Mouse (Mus musculus) B cell, adult 62 days (primary cell): Measurements from ENCODE around the gene Gm49393. TPM values are rescaled to one million over a fixed set of nuclear protein-coding genes. Genes with fewer than 3 reads are reported as not detected.

Experiments
- total RNA-seq: library from RNA; stranded (reverse); gene quantifications from 4 replicates; pipeline ENCODE4 v1.2.4, GENCODE M21; 2023

The Gm49393 gene
- not detected in 4 replicates for total RNA-seq

DNA sequence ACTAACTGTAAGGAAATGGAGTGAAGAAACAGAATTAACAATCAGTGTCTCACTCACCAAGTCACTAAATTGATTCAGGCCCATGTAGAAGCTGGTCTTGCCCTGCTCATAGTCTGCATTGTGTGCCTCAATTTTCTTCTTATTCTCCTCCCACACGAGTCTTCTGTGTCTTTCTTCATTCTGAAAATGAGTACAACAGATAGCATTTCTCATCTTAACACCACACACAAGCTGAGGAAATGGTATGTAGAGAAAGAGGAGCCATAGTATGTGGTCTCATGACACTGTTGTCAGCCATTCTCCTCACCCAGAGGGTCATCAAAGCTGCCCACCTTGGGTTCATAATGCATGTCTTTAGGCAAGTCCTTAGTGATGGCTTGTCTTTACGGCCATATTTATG lies at the start of gene Gm49393:
TSS of gene Gm49393 (minus strand) at position 101 of the 400 bp plus-strand sequence.

DNA sequence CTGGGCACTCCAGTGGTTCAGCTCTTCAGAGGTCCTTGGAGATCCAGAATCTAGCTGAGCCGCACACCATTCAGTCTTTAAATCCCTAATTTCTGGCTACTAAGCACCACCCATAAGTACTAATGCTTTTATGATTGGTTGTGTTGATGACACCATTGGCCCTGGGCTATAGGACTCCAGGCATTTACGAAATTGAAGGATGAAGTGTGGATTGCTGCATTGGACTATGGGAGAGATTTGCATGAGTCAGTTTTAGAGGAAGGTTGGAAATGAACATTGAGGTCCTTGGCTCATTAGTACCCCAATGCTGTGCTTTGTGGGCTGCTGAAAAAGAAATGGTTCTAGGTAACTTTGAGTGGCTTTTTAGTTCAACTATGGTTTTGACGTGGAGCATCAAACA lies 6.5 kb upstream of the Gm49393 start, which contains the start of gene Tpbpa:
TSS of gene Tpbpa (minus strand) at position 101 of the 400 bp plus-strand sequence.

DNA sequence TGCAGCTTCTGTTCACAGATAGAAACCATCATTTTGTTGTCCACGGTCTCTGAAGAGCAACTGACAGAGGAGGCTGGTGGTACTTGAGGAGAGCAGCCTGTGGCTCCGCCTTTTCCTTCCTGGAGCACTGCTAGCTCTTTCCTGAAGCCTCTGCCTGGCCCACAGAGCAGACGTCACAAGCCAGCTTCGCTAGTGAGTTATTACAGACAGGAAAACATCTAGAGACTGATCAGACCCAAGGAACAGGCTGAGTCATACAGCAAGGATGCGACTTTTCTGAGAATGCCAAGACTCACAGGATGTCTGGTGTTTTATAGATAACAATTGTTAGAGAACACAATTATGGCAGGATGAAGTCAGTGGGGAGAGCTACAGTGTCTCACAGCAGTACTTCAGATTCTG lies 1.1 kb upstream of the Gm49393 start, which contains the start of the genes Gm49391 and Ctla2a:
TSS of gene Gm49391 (minus strand) at position 72 of the 402 bp plus-strand sequence.
TSS of gene Ctla2a (minus strand) at position 126 of the 402 bp plus-strand sequence.

DNA sequence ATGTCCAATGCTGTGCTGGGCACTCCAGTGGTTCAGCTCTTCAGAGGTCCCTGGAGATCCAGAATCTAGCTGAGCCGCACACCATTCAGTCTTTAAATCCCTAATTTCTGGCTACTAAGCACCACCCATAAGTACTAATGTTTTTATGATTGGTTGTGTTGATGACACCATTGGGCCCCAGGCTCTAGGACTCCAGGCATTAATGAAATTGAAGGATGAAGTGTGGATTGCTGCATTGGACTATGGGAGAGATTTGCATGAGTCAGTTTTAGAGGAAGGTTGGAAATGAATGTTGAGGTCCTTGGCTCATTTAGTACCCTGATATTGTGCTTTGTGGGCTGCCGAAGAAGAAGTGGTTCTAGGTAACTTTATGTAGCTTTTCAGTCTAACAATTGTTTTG lies 30.6 kb downstream of the Gm49393 start, which contains the start of gene Tpbpb:
TSS of gene Tpbpb (minus strand) at position 101 of the 400 bp plus-strand sequence.

DNA sequence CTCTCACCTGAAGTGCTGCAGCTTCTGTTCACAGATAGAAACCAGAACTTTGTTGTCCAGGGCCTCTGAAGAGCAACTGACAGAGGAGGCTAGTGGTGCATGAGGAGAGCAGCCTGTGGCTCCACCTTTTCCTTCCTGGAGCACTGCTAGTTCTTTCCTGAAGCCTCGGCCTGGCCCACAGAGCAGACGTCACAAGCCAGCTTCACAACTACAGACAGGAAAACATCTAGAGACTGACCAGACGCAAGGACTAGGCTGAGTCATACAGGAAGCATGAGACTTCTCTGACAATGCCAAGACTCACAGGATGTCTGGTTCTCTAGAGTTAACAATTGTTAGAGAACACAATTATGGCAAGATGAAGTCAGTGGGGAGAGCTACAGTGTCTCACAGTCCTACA lies 38.1 kb downstream of the Gm49393 start, which contains the start of gene Ctla2b:
TSS of gene Ctla2b (minus strand) at position 120 of the 400 bp plus-strand sequence.

DNA sequence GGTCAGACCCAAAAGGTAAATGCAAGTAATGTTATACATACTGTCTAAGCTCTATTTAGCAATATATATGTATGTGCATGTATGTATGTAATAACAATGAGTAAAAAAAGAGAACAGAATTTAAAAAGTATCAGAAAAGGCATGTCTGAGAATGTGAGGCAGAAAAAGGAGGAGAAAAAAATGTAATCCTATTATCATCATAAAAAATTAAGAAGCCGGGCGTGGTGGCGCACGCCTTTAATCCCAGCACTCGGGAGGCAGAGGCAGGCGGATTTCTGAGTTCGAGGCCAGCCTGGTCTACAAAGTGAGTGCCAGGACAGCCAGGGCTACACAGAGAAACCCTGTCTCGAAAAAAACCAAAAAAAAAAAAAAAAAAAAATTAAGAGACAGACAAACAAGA lies 38.6 kb downstream of the Gm49393 start, which contains the start of gene Gm49392:
TSS of gene Gm49392 (minus strand) at position 101 of the 400 bp plus-strand sequence.

DNA sequence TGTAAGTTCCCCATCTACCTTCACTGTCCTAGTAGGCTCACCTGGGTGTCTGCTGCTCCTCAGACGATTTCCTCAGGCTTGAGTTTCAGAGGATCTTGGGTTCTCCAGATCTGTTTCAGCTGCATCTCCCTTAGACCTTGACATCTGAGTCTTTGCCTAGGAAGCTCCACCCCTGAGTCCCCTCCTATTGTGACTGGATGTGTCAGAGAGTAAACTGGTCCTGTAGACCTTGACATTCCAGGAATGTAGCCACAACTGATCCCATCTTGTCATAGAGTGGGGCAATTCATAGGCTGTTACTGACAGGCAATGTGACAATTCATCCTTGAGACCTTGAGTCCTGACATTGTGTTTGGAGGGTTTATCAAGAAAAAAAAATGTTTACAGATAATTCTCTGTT lies 71.1 kb downstream of the Gm49393 start, which contains the start of gene 4930486L24Rik:
TSS of gene 4930486L24Rik (minus strand) at position 195 of the 400 bp plus-strand sequence.

Other genes starting within 250 kb of the Gm49393 start
- gene BC051665, start 149.2 kb downstream of the Gm49393 start, total RNA-seq, result not detected in 4 replicates
- gene Ctsll3, start 132.7 kb downstream of the Gm49393 start, total RNA-seq, result 0.45 TPM in 1 of 4 replicates, not detected in the others
- not detected in 4 replicates for gene 4930486L24Rik, start 71.1 kb downstream of the Gm49393 start, total RNA-seq
- gene Gm49392, start 38.7 kb downstream of the Gm49393 start, total RNA-seq, result not detected in 4 replicates
- 0.98 to 1.3 TPM in 2 of 4 replicates, not detected in the others for gene Ctla2b, start 38.1 kb downstream of the Gm49393 start, total RNA-seq
- gene Tpbpb, start 30.7 kb downstream of the Gm49393 start, total RNA-seq, result not detected in 4 replicates
- gene Gm49391, start 981 bp upstream of the Gm49393 start, total RNA-seq, result 0.67 to 1.1 TPM in 2 of 4 replicates, not detected in the others
- gene Ctla2a, start 1.0 kb upstream of the Gm49393 start, total RNA-seq, result 2.4 to 6.2 TPM (median 4.2 TPM) in 4 replicates
- gene Tpbpa, start 6.4 kb upstream of the Gm49393 start, total RNA-seq, result not detected in 4 replicates
- gene Ctsj, start 70.4 kb upstream of the Gm49393 start, total RNA-seq, result not detected in 4 replicates
- not detected in 4 replicates for gene Ctsq, start 105.0 kb upstream of the Gm49393 start, total RNA-seq
- not detected in 4 replicates for gene Ctsr, start 228.7 kb upstream of the Gm49393 start, total RNA-seq